Comparison of ENCODE assay signal across 8 mouse cellular contexts in the genomic region with DNA sequence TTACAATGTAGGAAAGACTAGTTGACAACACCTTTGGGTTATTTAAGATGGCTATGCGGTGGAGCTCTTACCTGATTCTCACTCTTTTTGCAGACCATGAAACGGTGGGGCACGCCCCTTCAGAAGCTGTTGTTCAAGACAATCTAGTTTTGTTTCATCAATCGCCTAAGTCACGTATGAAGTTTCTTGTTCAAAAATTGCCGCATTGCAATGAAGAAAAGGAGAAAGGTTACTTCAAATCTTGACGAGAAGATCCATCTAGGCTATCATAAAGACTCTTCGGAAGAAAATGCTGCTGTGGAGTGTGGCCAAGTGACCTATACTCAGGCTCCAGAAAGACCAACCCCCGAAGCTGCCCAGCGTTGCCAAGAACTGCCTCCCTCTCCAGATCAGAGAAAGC. TPM values are rescaled to one million over a fixed set of nuclear protein-coding genes. Genes with fewer than 3 reads are reported as not detected.
DNase-seq lines count a peak whose midpoint lies in the region; ATAC-seq and TF ChIP-seq lines count a peak whose summit lies in the region.

No protein-coding gene starts in this region.

- DNase-seq in left cerebral cortex, adult 2 months (ENCODE audit: extremely low spot score in 1 of 2, low spot score in 2 of 2), result no peak
- DNase-seq in left cerebral cortex, adult 11 months (ENCODE audit: low spot score), result no peak
- DNase-seq in forebrain, embryonic 14.5 days (ENCODE audit: low spot score), result peak; percentile 37
- peak; percentile 58 to 69 for DNase-seq in kidney, adult 8-10 months
- peak; percentile 11 for DNase-seq in lung, postnatal 10 days
- no peak for DNase-seq in layer of hippocampus, adult 9-10 months (ENCODE audit: low spot score)

- WGBS in forebrain, embryonic 14.5 days, result 14% methylated on average over 10 of the region's 10 CpGs
- 14% methylated on average over 10 of the region's 10 CpGs for WGBS in stomach, embryonic 16.5 days

- peaks cover 29% of the 10 kb centered on the region for H3K4me1 ChIP-seq in forebrain, embryonic 14.5 days (ENCODE audit: control insufficient read depth, insufficient read depth, low read length)
- H3K4me1 ChIP-seq in stomach, embryonic 16.5 days (ENCODE audit: control insufficient read depth, insufficient read depth, low read length), result peaks cover 18% of the 10 kb centered on the region

- H3K9me3 ChIP-seq in forebrain, embryonic 14.5 days (replicated peaks; ENCODE audit: control insufficient read depth, low read length), result no peaks in the 10 kb centered on the region
- no peaks in the 10 kb centered on the region for H3K9me3 ChIP-seq in stomach, embryonic 16.5 days (replicated peaks; ENCODE audit: control insufficient read depth, low read length)

- H3K4me2 ChIP-seq in forebrain, embryonic 14.5 days (ENCODE audit: low read length), result peak overlapping the region; percentile 72
- H3K4me2 ChIP-seq in stomach, embryonic 16.5 days (ENCODE audit: low read depth, low read length), result peak overlapping the region; percentile 81

- ATAC-seq in activated CD4-positive, CD25-positive, alpha-beta regulatory T cell, adult 4 months, result peak; percentile 17
- no peak for ATAC-seq in forebrain, embryonic 14.5 days
- ATAC-seq in stomach, embryonic 16.5 days (ENCODE audit: insufficient read depth, low FRiP score), result no peak

- no peaks in the 10 kb centered on the region for H3K27me3 ChIP-seq in forebrain, embryonic 14.5 days (replicated peaks; ENCODE audit: control insufficient read depth, insufficient read depth, low read length)
- no peaks in the 10 kb centered on the region for H3K27me3 ChIP-seq in stomach, embryonic 16.5 days (ENCODE audit: control insufficient read depth, insufficient read depth, low read length)

- intact Hi-C loops in left cerebral cortex, adult 2 months (cut with DNase I), result no loop called here

- peak overlapping the region; percentile 95 for H3K9ac ChIP-seq in forebrain, embryonic 14.5 days (ENCODE audit: low read length)
- H3K9ac ChIP-seq in stomach, embryonic 16.5 days (ENCODE audit: low read length), result peak overlapping the region; percentile 95

- H3K36me3 ChIP-seq in forebrain, embryonic 14.5 days (ENCODE audit: control insufficient read depth, insufficient read depth, low read length), result peaks cover 3% of the 10 kb centered on the region; the same call in 1 of the 2 replicates
- no peaks in the 10 kb centered on the region for H3K36me3 ChIP-seq in stomach, embryonic 16.5 days (ENCODE audit: control insufficient read depth, insufficient read depth, low read length)

- no peak for TF ChIP-seq CTCF in left cerebral cortex, adult 2 months (IDR thresholded peaks at IDR 0.05)

- H3K27ac ChIP-seq in left cerebral cortex, adult 2 months, result peak overlapping the region; percentile 89
- H3K27ac ChIP-seq in forebrain, embryonic 14.5 days (ENCODE audit: low read depth, low read length), result peak overlapping the region; percentile 89; the same call in 1 of the 2 replicates
- H3K27ac ChIP-seq in stomach, embryonic 16.5 days (ENCODE audit: low read length), result peak overlapping the region; percentile 88; the same call in 1 of the 2 replicates

- peak overlapping the region; percentile 86 for H3K4me3 ChIP-seq in left cerebral cortex, adult 2 months
- H3K4me3 ChIP-seq in forebrain, embryonic 14.5 days (ENCODE audit: low read depth, low read length), result peak overlapping the region; percentile 87
- peak overlapping the region; percentile 86 for H3K4me3 ChIP-seq in stomach, embryonic 16.5 days (replicated peaks; ENCODE audit: low read length)

RNA-seq across cellular contexts. Expression of a gene that starts 0.9 kb away (rescaled TPM):
- total RNA-seq in left cerebral cortex, adult 2 months (2021), result 10 to 100 TPM; 26.8 to 27.4 TPM
- 1 to 10 TPM; 6.1 to 7.0 TPM for polyA plus RNA-seq in activated CD4-positive, CD25-positive, alpha-beta regulatory T cell, adult 4 months (2017; shearing (Covaris generic))
- 17.4 and 25.0 TPM in 2 replicates for polyA plus RNA-seq in forebrain, embryonic 14.5 days (2014; fragmentation: Nextera tagmentation; extraction: Ambion mirVana)
- polyA plus RNA-seq in stomach, embryonic 16.5 days (2015; fragmentation: Nextera tagmentation; extraction: Ambion mirVana), result 9.4 and 10.4 TPM in 2 replicates

RNA-seq across cellular contexts. Expression of a gene that starts 31.6 kb away (rescaled TPM):
- total RNA-seq in left cerebral cortex, adult 2 months (2021), result under 1 TPM; 0.48 to 0.51 TPM
- polyA plus RNA-seq in activated CD4-positive, CD25-positive, alpha-beta regulatory T cell, adult 4 months (2017; shearing (Covaris generic)), result 1 to 10 TPM; 2.9 to 4.2 TPM
- 12.8 and 14.4 TPM in 2 replicates for polyA plus RNA-seq in forebrain, embryonic 14.5 days (2014; fragmentation: Nextera tagmentation; extraction: Ambion mirVana)
- polyA plus RNA-seq in stomach, embryonic 16.5 days (2015; fragmentation: Nextera tagmentation; extraction: Ambion mirVana), result 9.0 and 10.7 TPM in 2 replicates

RNA-seq across cellular contexts. Expression of a gene that starts 46.0 kb away (rescaled TPM):
- total RNA-seq in left cerebral cortex, adult 2 months (2021), result 1 to 10 TPM; 1.1 to 1.2 TPM
- not detected for polyA plus RNA-seq in activated CD4-positive, CD25-positive, alpha-beta regulatory T cell, adult 4 months (2017; shearing (Covaris generic))
- polyA plus RNA-seq in forebrain, embryonic 14.5 days (2014; fragmentation: Nextera tagmentation; extraction: Ambion mirVana), result 1.3 and 1.8 TPM in 2 replicates
- polyA plus RNA-seq in stomach, embryonic 16.5 days (2015; fragmentation: Nextera tagmentation; extraction: Ambion mirVana), result 0.09 TPM in 1 of 2 replicates, not detected in the other

Comparison
In these comparisons a context has a peak if more than half of its experiments do, and no peak if none do; other contexts are left out.
1. DNase-seq: peak in forebrain, embryonic 14.5 days (single experiment), kidney, adult 8-10 months (2 of 2) and lung, postnatal 10 days (single experiment); none in left cerebral cortex, adult 2 months (0 of 2), left cerebral cortex, adult 11 months (single experiment) and layer of hippocampus, adult 9-10 months (single experiment).
2. Peak in every context shown above with its lines, with median percentiles within 50 percentile points of each other: H3K27ac ChIP-seq and H3K4me3 ChIP-seq.